Mouse (Mus musculus): Measurements from ENCODE around the gene Zscan26.
"Not testable (repeated sequence)": the region's sequence is repeated elsewhere in the genome, so short reads cannot be mapped to it uniquely, and the experiment has no call there.

The Zscan26 gene

DNA sequence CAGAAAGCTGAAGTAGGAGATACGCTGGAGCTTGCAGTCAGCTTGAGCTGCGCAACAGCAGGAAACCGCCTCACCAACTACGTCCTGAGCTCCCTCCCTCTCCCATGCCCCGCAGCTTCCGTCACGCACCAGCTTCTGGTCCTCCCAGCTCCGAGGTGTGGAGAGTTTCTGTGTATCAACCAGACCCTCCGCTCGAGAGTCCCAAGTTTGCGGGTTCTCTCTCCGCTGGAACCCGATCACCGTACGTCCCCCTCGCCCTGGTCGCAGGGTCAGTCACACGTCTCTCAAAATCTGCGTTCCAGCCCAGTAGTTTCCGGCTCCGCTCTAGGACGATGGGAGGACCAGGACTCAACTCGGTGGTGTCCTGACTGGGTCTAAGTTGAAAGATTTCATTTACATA lies at the start of gene Zscan26:
TSS of gene Zscan26 (minus strand) at position 282 of the 400 bp plus-strand sequence.
- in situ Hi-C loops (cut with MboI, MseI): no loop called here

GRCm38 (mm10) chr13:21502296-21502695 lies 48.8 kb upstream of the Zscan26 start:
- in situ Hi-C loops (cut with MboI, MseI): loop anchor here in 1 of 2 experiments (25.0 kb wide), 1 partner anchor 1860 kb away; the partner anchor contains the start of gene Zfp322a

GRCm38 (mm10) chr13:21501182-21501581 lies 47.7 kb upstream of the Zscan26 start, which contains the start of gene Gm11273:
Gene Gm11273 (minus strand): TSS chr13:21501418.
- in situ Hi-C loops (cut with MboI, MseI): loop anchor here in 1 of 2 experiments (25.0 kb wide), 1 partner anchor 1861 kb away; the partner anchor contains the start of gene Zfp322a

DNA sequence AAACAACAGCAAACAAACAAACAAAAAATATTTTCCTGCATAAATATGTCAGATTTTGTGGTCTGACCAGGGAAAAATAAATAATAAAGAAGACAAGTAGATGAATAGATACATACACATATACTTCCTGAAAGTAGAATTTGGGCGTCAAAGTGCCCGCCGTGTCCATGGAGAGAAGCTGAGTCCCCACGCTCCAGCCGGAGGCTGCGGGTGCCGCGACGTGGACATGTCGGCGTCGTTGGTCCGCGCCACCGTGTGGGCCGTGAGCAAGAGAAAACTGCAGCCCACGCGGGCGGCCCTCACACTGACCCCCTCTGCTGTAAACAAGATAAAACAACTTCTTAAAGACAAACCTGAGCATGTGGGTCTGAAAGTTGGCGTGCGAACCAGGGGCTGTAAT lies 41.5 kb upstream of the Zscan26 start, which contains the start of gene AK157302:
TSS of gene AK157302 (plus strand) at position 144 of the 400 bp plus-strand sequence.
- in situ Hi-C loops (cut with MboI, MseI): no loop called here

DNA sequence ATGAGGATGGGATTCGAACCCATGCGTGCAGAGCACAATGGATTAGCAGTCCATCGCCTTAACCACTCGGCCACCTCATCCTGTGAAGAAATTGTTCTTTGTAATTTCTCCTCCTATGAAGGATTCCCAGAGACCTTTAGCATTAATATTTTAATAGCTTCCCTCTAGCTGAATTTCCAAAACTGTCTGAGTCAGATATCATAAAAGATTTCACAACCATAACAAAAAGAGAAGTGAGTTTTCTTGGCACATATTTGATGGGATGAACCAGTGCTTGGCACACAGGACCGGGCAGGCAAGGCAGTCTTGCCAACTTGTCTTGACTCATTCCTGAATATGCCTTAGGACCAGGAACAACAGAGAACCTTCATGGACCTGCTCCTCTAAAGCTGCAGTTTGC lies 39.3 kb upstream of the Zscan26 start:
- in situ Hi-C loops (cut with MboI, MseI): no loop called here

DNA sequence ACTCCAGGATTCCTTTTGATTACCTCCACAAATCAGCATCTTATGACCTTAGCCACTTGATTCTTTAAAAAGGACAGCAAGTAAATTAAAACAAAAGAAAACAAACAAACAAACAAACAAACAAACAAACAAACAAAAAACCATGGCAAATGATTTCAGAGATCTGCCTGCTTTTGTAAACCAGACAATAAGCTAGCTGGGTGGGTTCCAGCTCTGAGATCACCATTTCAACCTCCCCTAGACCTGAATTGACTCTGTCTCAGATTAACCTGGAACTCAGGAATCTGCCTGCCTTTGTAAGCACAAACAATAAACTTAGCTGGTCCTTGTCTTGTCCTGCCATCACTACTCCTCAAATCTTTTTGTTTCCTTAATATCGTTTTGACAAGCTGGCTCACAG lies 33.4 kb upstream of the Zscan26 start:
- in situ Hi-C loops (cut with MboI, MseI): loop anchor here in 1 of 2 experiments (10.0 kb wide), 1 partner anchor 642 kb away; no protein-coding TSS in a partner anchor

DNA sequence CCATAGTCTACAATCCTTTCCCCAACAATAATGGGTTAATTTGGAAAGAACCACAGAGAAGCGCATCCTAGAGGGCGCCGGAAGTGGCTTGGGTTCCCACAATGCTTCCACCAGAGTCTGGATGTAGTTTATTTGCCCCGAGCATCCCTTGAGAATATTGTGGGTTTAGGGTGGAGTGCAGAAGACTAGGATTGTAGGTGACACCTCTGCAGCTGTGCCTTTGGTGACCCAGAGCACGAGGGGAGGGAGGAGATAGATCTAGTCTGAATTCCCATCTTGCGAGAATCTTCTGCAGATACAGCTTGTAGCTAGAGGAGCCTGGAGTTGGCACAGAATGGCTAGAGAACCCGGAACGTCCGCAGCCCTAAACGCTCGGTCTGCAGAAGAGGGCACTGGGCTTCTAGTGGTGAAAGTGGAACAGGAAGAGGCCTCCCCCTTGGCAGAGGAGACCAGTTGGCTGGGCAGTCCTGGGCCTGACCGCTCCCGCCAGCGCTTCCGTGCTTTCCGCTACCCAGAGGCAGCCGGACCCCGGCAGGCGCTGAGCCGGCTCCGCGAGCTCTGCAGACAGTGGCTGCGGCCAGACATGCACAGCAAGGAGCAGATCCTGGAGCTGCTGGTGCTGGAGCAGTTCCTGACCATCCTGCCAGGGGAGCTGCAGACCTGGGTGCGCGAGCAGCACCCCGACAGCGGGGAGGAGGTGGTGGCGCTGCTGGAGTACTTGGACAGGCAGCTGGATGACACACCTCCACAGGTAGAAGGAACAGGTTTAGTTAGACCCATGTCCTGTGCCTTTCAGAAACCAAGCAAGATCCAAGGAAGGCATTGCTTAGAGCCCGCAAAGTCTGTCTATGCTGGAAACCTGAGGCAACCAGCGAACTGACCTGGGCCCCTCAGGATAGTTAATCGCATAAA lies 25.5 kb upstream of the Zscan26 start, which contains the start of the genes Zkscan4 and Gm10065:
TSS of gene Zkscan4 (plus strand) at position 149 of the 912 bp plus-strand sequence.
TSS of gene Gm10065 (minus strand) at position 683 of the 912 bp plus-strand sequence.
- in situ Hi-C loops (cut with MboI, MseI): not testable (repeated sequence)

GRCm38 (mm10) chr13:21472427-21472826 lies 18.9 kb upstream of the Zscan26 start:
- in situ Hi-C loops (cut with MboI, MseI): no loop called here

GRCm38 (mm10) chr13:21469097-21469496 lies 15.6 kb upstream of the Zscan26 start:
- in situ Hi-C loops (cut with MboI, MseI): no loop called here

DNA sequence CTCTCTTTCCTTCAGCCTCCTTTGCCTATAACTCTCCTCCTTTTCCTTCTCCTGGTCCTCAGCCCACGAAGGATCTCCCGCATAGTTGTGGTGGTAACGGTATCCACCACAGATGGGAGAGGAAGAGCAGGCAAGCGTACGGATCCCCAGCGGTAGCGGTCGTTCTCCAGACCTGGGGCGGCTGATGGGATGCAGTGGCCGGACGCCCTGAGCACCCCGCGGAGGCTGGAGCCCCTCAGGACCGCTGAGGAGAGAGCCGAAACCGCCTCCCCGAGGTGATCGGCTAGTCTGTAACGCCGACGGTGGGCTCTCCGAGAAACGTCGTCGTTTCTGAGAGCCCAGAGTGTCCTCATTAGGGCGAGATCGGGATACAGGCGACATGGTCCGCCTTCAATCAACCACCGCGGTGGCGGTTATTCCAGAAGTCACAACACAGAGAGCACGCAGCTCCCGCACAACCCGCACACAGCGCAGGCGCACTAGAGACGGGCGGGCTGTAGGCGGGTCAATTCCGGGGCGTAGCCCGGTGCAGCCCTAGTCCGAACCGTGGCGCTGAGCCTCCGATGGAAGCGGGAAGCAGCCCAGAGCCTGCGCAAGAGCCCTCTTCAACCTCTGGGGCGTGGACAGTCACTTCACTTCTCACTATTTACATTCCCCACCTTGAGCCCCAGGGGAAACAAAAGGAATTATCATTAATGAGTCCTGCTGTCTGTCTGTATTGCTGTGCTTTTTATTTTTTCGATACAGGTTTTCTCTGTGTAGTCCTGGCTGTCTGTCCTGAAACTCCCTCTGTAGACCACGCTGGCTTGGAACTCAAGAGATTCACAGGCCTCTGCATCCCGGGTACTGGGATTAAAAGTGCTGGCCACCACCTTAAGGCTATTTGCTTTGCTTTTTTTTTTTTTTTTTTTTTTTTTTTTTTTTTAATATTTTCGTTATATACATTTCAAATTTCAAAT lies 14.8 kb upstream of the Zscan26 start, which contains the start of gene Nkapl:
TSS of gene Nkapl (minus strand) at position 449 of the 959 bp plus-strand sequence.
- in situ Hi-C loops (cut with MboI, MseI): no loop called here

GRCm38 (mm10) chr13:21467336-21467735 lies 13.8 kb upstream of the Zscan26 start:
- in situ Hi-C loops (cut with MboI, MseI): no loop called here

- in situ Hi-C loops (cut with MboI, MseI): not testable (repeated sequence)
Measured at GRCm38 (mm10) chr13:21462516-21462915, 9.0 kb upstream of the Zscan26 start.

DNA sequence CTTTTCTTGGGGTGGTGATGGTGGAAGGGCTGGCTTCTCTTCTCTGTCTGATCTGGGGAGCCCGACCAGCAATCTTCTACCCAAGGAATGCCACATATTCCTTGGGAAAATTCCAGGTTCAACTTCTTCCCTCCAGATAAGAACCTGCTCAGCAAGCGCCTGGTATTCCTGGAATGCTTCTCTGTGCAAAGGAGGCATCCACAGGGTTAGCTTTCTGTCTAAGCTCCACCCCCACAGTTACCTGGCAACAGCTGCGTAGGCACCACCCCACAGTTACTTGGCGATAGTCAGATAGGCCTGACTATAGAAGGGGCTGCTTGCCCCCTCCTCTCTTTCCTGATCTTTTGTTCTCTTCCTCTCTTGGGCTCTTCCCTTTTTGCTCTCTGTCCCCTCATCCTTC lies 2.8 kb upstream of the Zscan26 start:
- in situ Hi-C loops (cut with MboI, MseI): loop anchor here (5.0 kb wide), 2 partner anchors 54 to 66 kb away; partner anchors contain the start of gene Zkscan3 (in 1 of the 2)

- in situ Hi-C loops (cut with MboI, MseI): no loop called here
Measured at GRCm38 (mm10) chr13:21454133-21454532, 603 bp upstream of the Zscan26 start.

GRCm38 (mm10) chr13:21453042-21453441 lies 488 bp downstream of the Zscan26 start:
- in situ Hi-C loops (cut with MboI, MseI): no loop called here

GRCm38 (mm10) chr13:21447856-21448614 lies 5.5 kb downstream of the Zscan26 start:
- in situ Hi-C loops (cut with MboI, MseI): no loop called here

GRCm38 (mm10) chr13:21446796-21447195 lies 6.7 kb downstream of the Zscan26 start:
- in situ Hi-C loops (cut with MboI, MseI): no loop called here

- in situ Hi-C loops (cut with MboI, MseI): no loop called here
Measured at GRCm38 (mm10) chr13:21441207-21441572, 12.3 kb downstream of the Zscan26 start.

DNA sequence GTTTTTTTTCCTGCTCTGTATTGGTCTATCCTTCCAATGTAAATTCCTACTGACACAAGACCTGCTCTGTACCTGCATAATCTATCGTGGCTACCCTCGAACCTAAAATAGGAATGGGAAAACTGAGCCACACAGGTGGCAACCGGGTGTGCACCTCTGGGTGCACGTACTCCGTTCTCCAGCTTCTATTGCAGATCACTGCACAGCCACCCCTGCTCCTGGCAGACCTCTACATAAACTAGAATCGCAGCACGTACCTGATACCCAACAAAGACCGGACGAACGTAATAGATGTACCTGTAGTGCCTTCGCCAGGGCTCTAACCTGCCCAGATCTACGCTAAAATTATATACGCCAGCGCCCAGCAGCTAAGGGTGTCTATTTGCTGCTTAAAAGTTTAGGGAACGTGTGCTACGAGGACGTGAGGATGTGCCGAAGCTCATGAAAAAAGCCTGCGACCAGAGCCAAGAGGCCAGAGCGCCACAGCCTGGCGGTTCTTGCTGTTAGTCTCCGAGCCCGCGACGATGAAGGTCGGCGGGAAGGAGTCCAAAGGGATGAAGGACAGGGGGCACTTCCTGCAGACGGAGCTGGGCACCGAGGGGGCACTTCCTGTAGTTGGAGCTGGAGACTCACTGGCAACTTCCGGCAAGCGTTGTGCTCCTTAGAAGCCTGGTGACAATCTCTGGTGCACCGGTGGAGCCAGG lies 12.9 kb downstream of the Zscan26 start, which contains the start of gene Pgbd1:
TSS of gene Pgbd1 (minus strand) at position 556 of the 704 bp plus-strand sequence.
- in situ Hi-C loops (cut with MboI, MseI): no loop called here

GRCm38 (mm10) chr13:21435476-21435875 lies 18.1 kb downstream of the Zscan26 start:
- in situ Hi-C loops (cut with MboI, MseI): loop anchor here in 1 of 2 experiments (5.0 kb wide), 1 partner anchor 357 kb away; no protein-coding TSS in a partner anchor

All from T-helper 17 cell (primary cell).